Mouse (Mus musculus) heart, adult 8-10 months (tissue): ENCODE measurements around the gene Ifnb1. TPM values are rescaled to one million over a fixed set of nuclear protein-coding genes. Genes with fewer than 3 reads are reported as not detected.
"Not testable (repeated sequence)": the region's sequence is repeated elsewhere in the genome, so short reads cannot be mapped to it uniquely, and the experiment has no call there.

ENCODE experiments used
- DNase-seq: peaks from one replicate; pipeline ENCODE4 v3.0.0; 2022; ENCODE audit warnings: low spot score
- total RNA-seq, 4 experiments: library from RNA; stranded (reverse); gene quantifications; 2 replicates each; pipeline ENCODE4 v1.2.4; 2022

Gene Ifnb1
- total RNA-seq, result not detected

DNA sequence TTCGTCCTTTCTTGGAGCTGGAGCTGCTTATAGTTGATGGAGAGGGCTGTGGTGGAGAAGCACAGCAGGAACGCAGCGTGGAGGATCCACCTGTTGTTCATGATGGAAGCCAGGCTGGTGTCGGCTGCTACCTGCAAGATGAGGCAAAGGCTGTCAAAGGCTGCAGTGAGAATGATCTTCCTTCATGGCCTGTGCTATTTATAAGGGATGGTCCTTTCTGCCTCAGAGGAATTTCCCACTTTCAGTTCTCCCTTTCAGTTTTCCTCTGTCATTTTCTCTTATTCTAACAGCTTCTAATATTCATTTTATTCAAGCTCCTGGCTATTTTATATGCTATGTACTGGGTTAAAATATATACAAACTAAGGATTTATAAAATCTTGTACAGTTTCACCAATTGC lies at the start of gene Ifnb1:
Gene Ifnb1 (minus strand): TSS at position 101 of the 400 bp plus-strand sequence.
- DNase-seq, result no peak

GRCm38 (mm10) chr4:88571698-88572097 lies 49.1 kb upstream of the Ifnb1 start, which contains the start of gene Ifna14:
Ifna14 (minus strand) TSS chr4:88571798.
- no peak for DNase-seq

DNA sequence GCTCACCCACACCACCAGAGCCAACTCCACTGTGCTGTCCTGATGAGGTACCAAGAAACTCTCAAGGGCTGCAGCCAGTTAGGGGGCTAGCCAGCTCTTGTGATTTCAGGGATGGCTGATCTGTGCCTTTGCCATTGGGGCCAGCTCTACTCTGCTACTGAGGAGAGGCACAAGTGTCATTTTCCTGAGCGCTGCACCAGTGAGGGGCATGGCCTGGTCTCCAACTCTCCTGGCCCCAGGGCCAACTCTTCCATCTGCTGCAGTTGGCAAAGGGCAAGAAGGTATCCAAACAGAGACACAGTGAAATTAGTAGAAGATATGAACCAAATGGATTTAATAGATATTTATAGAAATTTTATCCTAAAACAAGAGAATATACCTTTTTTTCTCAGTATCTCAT lies 39.2 kb upstream of the Ifnb1 start:
- no peak for DNase-seq

DNA sequence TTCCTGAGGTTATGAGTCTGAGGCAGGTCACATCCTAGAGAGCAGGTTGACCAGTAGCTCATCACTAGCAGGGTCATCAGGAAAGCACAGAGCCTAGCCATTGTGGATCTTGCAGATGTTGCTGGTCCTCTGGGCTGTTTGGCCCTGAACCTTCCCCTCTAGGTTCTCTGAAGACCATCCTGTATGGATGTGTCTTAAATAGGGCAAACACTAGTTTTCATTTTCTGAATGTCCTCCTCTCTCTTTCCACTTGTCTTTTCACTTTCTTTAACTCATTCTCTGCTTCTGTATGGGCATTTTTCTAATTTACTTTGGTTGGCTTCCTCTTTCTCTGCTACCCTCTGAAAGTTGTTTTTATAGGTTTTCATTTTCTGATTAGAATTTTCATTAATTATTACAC lies 35.6 kb upstream of the Ifnb1 start, which contains the start of gene Ifna15:
Gene Ifna15 (minus strand): TSS at position 101 of the 400 bp plus-strand sequence.
- DNase-seq, result not testable (repeated sequence)

- DNase-seq, result peak; percentile 78
These were observed 27.8 kb upstream of the Ifnb1 start for GRCm38 (mm10) chr4:88550161-88550945.

- no peak for DNase-seq
These were observed 25.4 kb upstream of the Ifnb1 start for GRCm38 (mm10) chr4:88547986-88548385.

- DNase-seq, result peak; percentile 79
These were observed 21.2 kb upstream of the Ifnb1 start for GRCm38 (mm10) chr4:88543649-88544234.

DNA sequence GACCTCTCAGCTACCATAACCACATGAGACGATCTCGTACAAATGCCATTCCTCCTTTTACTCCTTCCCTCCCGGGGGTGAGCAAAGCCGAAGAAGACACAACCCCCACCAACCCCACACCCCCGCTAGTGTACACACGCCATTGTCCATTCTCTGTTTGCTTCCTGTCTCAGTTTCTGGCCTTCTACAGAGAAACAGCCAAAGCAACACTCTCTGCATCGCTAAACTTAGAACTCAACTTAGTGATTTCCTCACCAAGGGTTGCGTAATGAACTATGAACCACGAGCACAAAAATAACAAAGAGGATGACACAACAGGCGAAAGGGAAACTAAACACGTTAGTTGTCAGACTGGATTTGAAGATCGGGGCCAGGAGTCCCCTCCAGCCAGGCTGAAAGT lies 14.8 kb upstream of the Ifnb1 start:
- DNase-seq, result peak; percentile 81

DNA sequence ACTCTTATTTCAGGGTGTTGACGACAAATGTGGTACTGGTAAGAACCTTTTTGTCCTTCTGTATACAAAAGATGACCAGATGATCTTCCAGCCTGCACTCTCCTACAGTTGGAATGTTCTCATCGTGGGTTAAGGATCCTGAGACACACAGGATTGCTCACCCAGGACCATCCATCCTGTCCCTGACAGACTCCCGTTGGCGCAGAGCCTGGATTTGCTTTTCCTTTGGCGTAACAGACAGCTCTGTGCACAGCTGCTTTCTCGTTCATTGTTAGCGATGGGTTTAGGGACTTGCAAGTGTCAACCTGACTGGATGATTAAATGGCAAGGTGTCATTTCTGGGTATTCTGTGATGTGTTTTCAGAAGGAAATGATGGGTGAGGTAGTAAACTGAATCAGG lies 14.1 kb upstream of the Ifnb1 start:
- peak; percentile 48 for DNase-seq

- no peak for DNase-seq
These were observed 13.2 kb upstream of the Ifnb1 start for GRCm38 (mm10) chr4:88535742-88536141.

DNA sequence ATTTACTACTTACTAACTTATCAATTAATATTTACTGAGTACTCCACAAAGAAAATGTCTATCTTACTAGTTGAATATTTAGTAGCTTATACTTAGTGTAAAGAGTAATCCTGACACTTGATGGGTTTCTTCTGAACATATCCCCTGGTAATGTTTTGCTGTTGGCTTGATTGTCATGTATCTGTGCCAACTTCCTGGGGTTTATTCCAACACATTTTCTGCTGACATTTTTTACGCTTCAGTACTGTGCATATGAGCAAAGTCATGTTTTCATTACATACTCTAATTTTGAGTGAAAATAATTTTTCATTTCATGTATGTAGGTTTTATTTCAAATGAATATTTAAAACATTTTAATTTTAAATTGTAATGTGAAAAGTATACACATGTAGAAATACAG lies 12.3 kb upstream of the Ifnb1 start:
- DNase-seq, result no peak

GRCm38 (mm10) chr4:88533499-88533898 lies 10.9 kb upstream of the Ifnb1 start:
- DNase-seq, result no peak

- DNase-seq, result no peak
These were observed 8.3 kb upstream of the Ifnb1 start for GRCm38 (mm10) chr4:88530892-88531291.

DNA sequence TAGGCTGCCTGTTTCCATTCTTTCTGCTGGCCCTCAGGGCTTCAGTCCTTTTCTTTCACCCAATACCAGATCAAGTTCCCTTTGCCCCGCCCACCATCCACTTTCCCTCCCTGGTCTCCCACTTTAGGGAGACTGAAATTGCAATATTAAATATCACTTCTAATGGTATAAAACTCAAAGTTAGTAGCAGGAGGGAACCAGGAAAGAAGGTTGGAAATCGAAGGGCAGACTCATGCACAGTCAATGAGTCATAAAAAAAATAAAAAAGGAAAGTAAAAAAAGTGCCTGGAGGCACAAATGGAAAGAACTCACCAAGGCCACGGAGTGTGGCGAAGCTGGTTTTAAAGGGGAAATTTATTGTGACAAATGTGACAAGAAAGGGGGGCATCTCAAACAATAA lies 7.7 kb upstream of the Ifnb1 start:
- DNase-seq, result no peak

- no peak for DNase-seq
These were observed 3.9 kb upstream of the Ifnb1 start for GRCm38 (mm10) chr4:88526379-88527049.

DNA sequence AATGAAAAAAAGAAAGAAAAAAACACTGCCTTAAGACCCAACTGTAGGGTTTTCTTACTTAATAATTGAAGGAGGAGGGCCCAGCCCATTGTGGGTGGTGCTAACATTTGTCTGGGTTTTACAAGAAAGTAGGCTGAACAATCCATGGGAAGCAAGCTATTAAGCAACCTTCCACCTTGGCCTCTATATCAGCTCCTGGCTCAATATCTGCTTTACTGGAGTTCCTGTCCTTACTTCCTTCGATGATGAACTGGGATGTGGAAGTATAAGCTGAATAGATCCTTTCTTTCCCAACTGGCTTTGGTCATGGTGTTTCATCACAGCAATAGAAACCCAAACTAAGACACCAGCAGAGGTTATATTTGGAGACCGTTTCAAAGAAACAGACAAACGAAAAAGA lies 2.8 kb upstream of the Ifnb1 start:
- no peak for DNase-seq

DNA sequence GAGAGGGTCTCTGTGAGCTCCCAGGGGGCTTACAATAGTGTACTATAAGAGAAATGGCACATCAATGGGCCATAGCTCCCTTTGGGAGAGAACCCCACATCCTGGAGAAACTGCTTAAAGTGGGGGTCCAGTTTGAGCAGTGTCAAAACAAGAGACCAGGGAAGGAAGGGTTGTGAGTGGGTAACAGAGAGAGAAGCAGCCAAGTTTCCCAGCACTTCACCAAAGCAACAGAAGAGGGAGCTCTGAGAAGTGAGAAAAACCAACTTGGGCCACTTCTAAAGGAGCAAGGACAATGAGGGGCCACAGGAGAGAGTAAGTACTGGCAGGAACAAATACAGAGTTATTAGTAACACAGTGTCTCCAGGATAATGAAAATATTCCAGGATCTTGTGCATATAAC lies 667 bp upstream of the Ifnb1 start:
- DNase-seq, result peak; percentile 24

- no peak for DNase-seq
These were observed 4.6 kb downstream of the Ifnb1 start for GRCm38 (mm10) chr4:88517957-88518356.

DNA sequence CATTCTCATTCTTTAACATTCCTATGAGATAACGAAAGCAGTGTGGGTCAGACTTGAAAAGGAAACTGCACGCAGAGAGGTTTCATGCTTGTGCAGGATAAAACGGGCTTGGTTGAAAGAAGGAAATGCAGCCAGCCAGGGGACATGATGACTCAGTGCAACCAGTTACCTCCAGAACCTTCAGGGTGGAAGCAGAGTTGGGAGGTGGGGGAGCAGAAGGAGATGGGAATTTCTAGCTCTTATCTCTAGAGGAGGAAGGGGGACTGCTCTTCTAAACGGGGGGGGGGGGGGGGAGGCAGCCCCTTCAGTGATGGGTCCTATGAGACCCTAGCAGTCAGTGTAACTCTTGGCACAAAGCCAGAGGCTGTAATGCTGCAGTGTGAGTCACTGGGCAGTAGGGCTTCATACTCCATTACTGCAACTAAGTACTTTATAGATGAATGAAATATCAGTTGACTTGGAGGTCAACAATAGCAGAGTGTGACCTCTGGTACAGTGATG lies 6.8 kb downstream of the Ifnb1 start:
- peak; percentile 68 for DNase-seq

DNA sequence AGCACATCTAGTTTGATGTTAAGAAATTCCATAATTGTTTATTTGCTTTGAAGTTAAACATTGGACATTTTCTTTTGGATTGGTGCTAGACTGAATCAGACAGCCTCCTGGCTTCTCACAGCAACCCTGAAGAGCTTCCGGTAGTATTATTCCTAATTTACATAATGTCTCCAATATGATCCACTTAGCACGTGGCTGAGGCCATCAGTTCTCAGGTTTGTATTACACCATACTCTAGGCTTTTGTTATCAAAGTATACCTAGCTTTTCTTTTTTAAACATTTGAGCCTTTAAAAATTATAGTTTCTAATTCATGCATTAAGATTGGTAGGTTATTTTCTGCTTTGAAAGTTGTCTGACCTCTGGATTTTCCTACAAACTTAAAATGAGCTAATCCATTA lies 7.3 kb downstream of the Ifnb1 start:
- no peak for DNase-seq

GRCm38 (mm10) chr4:88514403-88514802 lies 8.2 kb downstream of the Ifnb1 start:
- peak; percentile 61 for DNase-seq

DNA sequence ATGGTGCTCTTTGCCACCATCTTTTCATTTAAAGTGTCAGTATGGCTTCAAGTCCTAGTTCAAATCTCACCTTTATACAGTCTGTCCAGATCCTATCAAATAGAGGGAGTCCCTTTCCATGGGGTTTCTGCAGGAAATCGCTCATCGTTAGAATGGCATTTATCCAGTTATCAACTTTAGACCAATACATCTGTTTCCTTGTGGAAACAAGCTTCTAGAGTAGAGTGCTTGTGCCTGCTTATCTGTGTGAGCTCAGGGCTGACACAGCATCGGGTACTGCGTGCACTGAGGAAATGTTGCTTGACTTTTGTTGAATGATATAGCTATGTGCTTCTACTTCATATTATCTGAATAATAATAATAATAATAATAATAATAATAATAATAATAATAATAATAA lies 8.8 kb downstream of the Ifnb1 start:
- no peak for DNase-seq

GRCm38 (mm10) chr4:88503753-88504152 lies 18.8 kb downstream of the Ifnb1 start:
- DNase-seq, result no peak
